Mouse (Mus musculus): ENCODE results near the gene Pla2g1b. TPM values are rescaled to one million over a fixed set of nuclear protein-coding genes. Genes with fewer than 3 reads are reported as not detected.

Gene Pla2g1b
- not detected in 2 replicates for polyA plus RNA-seq (2016; fragmentation: Nextera tagmentation; extraction: Ambion mirVana)

- 45% methylated on average over 9 of the region's 9 CpGs for WGBS
- H3K4me3 ChIP-seq: no peak within 1 kb of the TSS
- H3K4me1 ChIP-seq: 0 out of 2 replicates have a peak, but pooled peaks cover 5% of the 10 kb centered on the region
Measured at GRCm38 (mm10) chr5:115465642-115466420, at the start of gene Pla2g1b. Gene Pla2g1b, plus strand, starts transcription at chr5:115466262.

GRCm38 (mm10) chr5:115428831-115429358 lies 37.2 kb upstream of the Pla2g1b start:
- peak; percentile 22 for DNase-seq (ENCODE audit: low spot score)
- Histone ChIP-seq H3K27me3 (replicated peaks; ENCODE audit: low read depth, poor library complexity, severe bottlenecking) (peaks cover 22% of the 10 kb centered on the region), H3K9me3 (no peaks in the 10 kb centered on the region), H3K4me3 (peak overlapping the region; percentile 97), H3K4me1 (peaks cover 52% of the 10 kb centered on the region), H3K27ac (replicated peaks) (peak overlapping the region; percentile 100), H3K36me3 (replicated peaks) (peaks cover 32% of the 10 kb centered on the region)
- WGBS: under 1% methylated on average over 20 of the region's 20 CpGs

More at GRCm38 (mm10) chr5:115465642-115466420, at the start of gene Pla2g1b:
- Histone ChIP-seq H3K9me3 (no peaks in the 10 kb centered on the region), H3K27ac (replicated peaks) (no peak within 1 kb of the TSS), H3K27me3 (replicated peaks; ENCODE audit: low read depth, poor library complexity, severe bottlenecking) (no peaks in the 10 kb centered on the region), H3K36me3 (replicated peaks) (no peaks in the 10 kb centered on the region)
- DNase-seq (ENCODE audit: low spot score): no peak

GRCm38 (mm10) chr5:115429359-115430186 lies 36.5 kb upstream of the Pla2g1b start, which contains the start of gene Msi1:
Gene Msi1, plus strand, starts transcription at chr5:115429599.
- Histone ChIP-seq H3K4me3 (peak within 1 kb of the TSS; percentile 97), H3K27me3 (replicated peaks; ENCODE audit: low read depth, poor library complexity, severe bottlenecking) (peaks cover 22% of the 10 kb centered on the region), H3K27ac (replicated peaks) (peak within 1 kb of the TSS; percentile 100), H3K4me1 (peaks cover 58% of the 10 kb centered on the region), H3K9me3 (no peaks in the 10 kb centered on the region), H3K36me3 (replicated peaks) (peaks cover 39% of the 10 kb centered on the region)
- DNase-seq (ENCODE audit: low spot score): peak; percentile 85
- WGBS: 1% methylated on average over 111 of the region's 117 CpGs

GRCm38 (mm10) chr5:115430187-115430960 lies 35.7 kb upstream of the Pla2g1b start:
- H3K9me3 ChIP-seq: no peaks in the 10 kb centered on the region
- H3K4me3 ChIP-seq: peak overlapping the region; percentile 97
- H3K36me3 ChIP-seq (replicated peaks): peaks cover 47% of the 10 kb centered on the region
- H3K4me1 ChIP-seq: peaks cover 66% of the 10 kb centered on the region
- WGBS: under 1% methylated on average over 70 of the region's 73 CpGs
- DNase-seq (ENCODE audit: low spot score): peak; percentile 60
- peak overlapping the region; percentile 100 for H3K27ac ChIP-seq (replicated peaks)
- peaks cover 22% of the 10 kb centered on the region for H3K27me3 ChIP-seq (replicated peaks; ENCODE audit: low read depth, poor library complexity, severe bottlenecking)

GRCm38 (mm10) chr5:115431061-115431897 lies 34.8 kb upstream of the Pla2g1b start:
- no peaks in the 10 kb centered on the region for H3K9me3 ChIP-seq
- H3K4me3 ChIP-seq: peak overlapping the region; percentile 97
- peaks cover 56% of the 10 kb centered on the region for H3K36me3 ChIP-seq (replicated peaks)
- H3K4me1 ChIP-seq: peaks cover 75% of the 10 kb centered on the region
- WGBS: 2% methylated on average over 14 of the region's 14 CpGs
- H3K27me3 ChIP-seq (replicated peaks; ENCODE audit: low read depth, poor library complexity, severe bottlenecking): peaks cover 22% of the 10 kb centered on the region
- peak overlapping the region; percentile 100 for H3K27ac ChIP-seq (replicated peaks)
- DNase-seq (ENCODE audit: low spot score): peak; percentile 73

GRCm38 (mm10) chr5:115431898-115432259 lies 34.2 kb upstream of the Pla2g1b start:
- Histone ChIP-seq H3K27ac (replicated peaks) (peak overlapping the region; percentile 100), H3K4me3 (peak overlapping the region; percentile 97), H3K27me3 (replicated peaks; ENCODE audit: low read depth, poor library complexity, severe bottlenecking) (peaks cover 22% of the 10 kb centered on the region), H3K9me3 (no peaks in the 10 kb centered on the region), H3K4me1 (peaks cover 81% of the 10 kb centered on the region), H3K36me3 (replicated peaks) (peaks cover 60% of the 10 kb centered on the region)
- 14% methylated on average over 7 of the region's 7 CpGs for WGBS
- DNase-seq (ENCODE audit: low spot score): peak; percentile 20

- Histone ChIP-seq H3K27ac (replicated peaks) (peak overlapping the region; percentile 100), H3K4me1 (peaks cover 83% of the 10 kb centered on the region), H3K9me3 (no peaks in the 10 kb centered on the region), H3K4me3 (peak overlapping the region; percentile 97), H3K36me3 (replicated peaks) (peaks cover 65% of the 10 kb centered on the region), H3K27me3 (replicated peaks; ENCODE audit: low read depth, poor library complexity, severe bottlenecking) (peaks cover 18% of the 10 kb centered on the region)
- WGBS: 72% methylated on average over 11 of the region's 11 CpGs
- no peak for DNase-seq (ENCODE audit: low spot score)
Measured at GRCm38 (mm10) chr5:115432395-115432794, 33.7 kb upstream of the Pla2g1b start.

- peak; percentile 13 for DNase-seq (ENCODE audit: low spot score)
- H3K36me3 ChIP-seq (replicated peaks): peaks cover 73% of the 10 kb centered on the region
- peak overlapping the region; percentile 97 for H3K4me3 ChIP-seq
- H3K27ac ChIP-seq (replicated peaks): peak overlapping the region; percentile 100
- H3K4me1 ChIP-seq: peaks cover 83% of the 10 kb centered on the region
- 78% methylated on average over 8 of the region's 8 CpGs for WGBS
- H3K27me3 ChIP-seq (replicated peaks; ENCODE audit: low read depth, poor library complexity, severe bottlenecking): peaks cover 10% of the 10 kb centered on the region
- H3K9me3 ChIP-seq: no peaks in the 10 kb centered on the region
Measured at GRCm38 (mm10) chr5:115433191-115433590, 32.9 kb upstream of the Pla2g1b start.

- Histone ChIP-seq H3K36me3 (replicated peaks) (peaks cover 85% of the 10 kb centered on the region), H3K27me3 (replicated peaks; ENCODE audit: low read depth, poor library complexity, severe bottlenecking) (no peaks in the 10 kb centered on the region), H3K4me1 (peaks cover 85% of the 10 kb centered on the region), H3K4me3 (peak overlapping the region; percentile 97), H3K9me3 (no peaks in the 10 kb centered on the region), H3K27ac (replicated peaks) (peak overlapping the region; percentile 100)
- peak; percentile 36 for DNase-seq (ENCODE audit: low spot score)
- 38% methylated on average over 11 of the region's 11 CpGs for WGBS
Measured at GRCm38 (mm10) chr5:115434280-115434852, 31.7 kb upstream of the Pla2g1b start.

- no peaks in the 10 kb centered on the region for H3K9me3 ChIP-seq
- H3K4me1 ChIP-seq: peaks cover 92% of the 10 kb centered on the region
- no peaks in the 10 kb centered on the region for H3K27me3 ChIP-seq (replicated peaks; ENCODE audit: low read depth, poor library complexity, severe bottlenecking)
- peak; percentile 74 for DNase-seq (ENCODE audit: low spot score)
- WGBS: 22% methylated on average over 15 of the region's 15 CpGs
- H3K36me3 ChIP-seq (replicated peaks): peaks cover 92% of the 10 kb centered on the region
- H3K4me3 ChIP-seq: peak overlapping the region; percentile 97
- peak overlapping the region; percentile 100 for H3K27ac ChIP-seq (replicated peaks)
Measured at GRCm38 (mm10) chr5:115434853-115435754, 31.0 kb upstream of the Pla2g1b start.
